Mouse (Mus musculus): ENCODE results near the gene Pde4d. TPM values are rescaled to one million over a fixed set of nuclear protein-coding genes. Genes with fewer than 3 reads are reported as not detected.

Pde4d gene
- total and polyA plus RNA-seq, 3 experiments, result 18.5 to 18.8 TPM; not detected in 1

- Histone ChIP-seq H3K36me3 (ENCODE audit: control insufficient read depth in 1 of 2, insufficient read depth in 2 of 2, low read length in 2 of 2) (no peaks in the 10 kb centered on the region), H3K79me2 (ENCODE audit: control insufficient read depth, insufficient read depth, low read length, poor library complexity) (no peaks in the 10 kb centered on the region), H3K27me3 (ENCODE audit: control insufficient read depth in 1 of 2, insufficient read depth in 2 of 2, low read length in 2 of 2) (peaks cover 3 to 6% of the 10 kb centered on the region in 2 experiments; a peak in 3 of 4 replicates), H3K27ac (ENCODE audit: control insufficient read depth, low read depth, low read length) (no peak overlapping the region), H3K9ac (ENCODE audit: control insufficient read depth, low read depth, low read length, poor library complexity, severe bottlenecking) (no peak overlapping the region), H3K4me3 (ENCODE audit: control insufficient read depth in 1 of 2, insufficient read depth in 1 of 2, low read depth in 2 of 2, low read length in 2 of 2) (no peak overlapping the region), H3K9me3 (replicated peaks; ENCODE audit: insufficient read depth, low read length) (no peaks in the 10 kb centered on the region), H3K4me1 (ENCODE audit: control insufficient read depth in 1 of 2, insufficient read depth in 2 of 2, low read length in 2 of 2) (no peaks in the 10 kb centered on the region)
- TF ChIP-seq MYC (IDR thresholded peaks at IDR 0.05; ENCODE audit: low read depth, low read length), result no peak
- TF ChIP-seq NELFE (IDR thresholded peaks at IDR 0.05; ENCODE audit: low read depth, low read length), result no peak
- TF ChIP-seq MAZ (IDR thresholded peaks at IDR 0.05; ENCODE audit: low read depth, low read length), result no peak
- no peak for TF ChIP-seq ZMIZ1 (IDR thresholded peaks at IDR 0.05; ENCODE audit: low read depth, low read length)
- no peak for TF ChIP-seq POLR2A (IDR thresholded peaks at IDR 0.05; ENCODE audit: control insufficient read depth in 1 of 2, insufficient read depth in 1 of 2, low read depth in 1 of 2, low read length in 2 of 2, poor library complexity in 1 of 2)
- TF ChIP-seq TBP (IDR thresholded peaks at IDR 0.05; ENCODE audit: low read depth, low read length), result no peak
- no peak for TF ChIP-seq HCFC1 (IDR thresholded peaks at IDR 0.05; ENCODE audit: low read depth, low read length)
- no peak for TF ChIP-seq POLR2AphosphoS2 (IDR thresholded peaks at IDR 0.05; ENCODE audit: low read length)
- no peak for TF ChIP-seq NRF1 (IDR thresholded peaks at IDR 0.05; ENCODE audit: insufficient read depth, low read depth, low read length, poor library complexity, severe bottlenecking)
- no peak for TF ChIP-seq RCOR1 (IDR thresholded peaks at IDR 0.05; ENCODE audit: low read depth, low read length)
- no peak for TF ChIP-seq GABPA (IDR thresholded peaks at IDR 0.05; ENCODE audit: low read depth, low read length)
- TF ChIP-seq USF2 (IDR thresholded peaks at IDR 0.05; ENCODE audit: borderline replicate concordance in 1 of 2, insufficient read depth in 1 of 2, low read depth in 1 of 2, low read length in 2 of 2), result no peak
- TF ChIP-seq POLR2AphosphoS5 (IDR thresholded peaks at IDR 0.05; ENCODE audit: borderline replicate concordance, low read depth, low read length), result no peak
- no peak for TF ChIP-seq ZKSCAN1 (IDR thresholded peaks at IDR 0.05; ENCODE audit: low read depth, low read length)
- TF ChIP-seq JUND (IDR thresholded peaks at IDR 0.05; ENCODE audit: low read depth, low read length), result no peak
- TF ChIP-seq MAX (IDR thresholded peaks at IDR 0.05; ENCODE audit: low read length), result no peak
- TF ChIP-seq ZNF384 (IDR thresholded peaks at IDR 0.05; ENCODE audit: low read depth, low read length), result no peak
- no peak for DNase-seq (ENCODE audit: low read depth, low spot score)
Observed at GRCm38 (mm10) chr13:109560261-109560660, 1110.5 kb downstream of the Pde4d start.

GRCm38 (mm10) chr13:109568638-109569468 is 1119.1 kb downstream of the Pde4d start:
- Histone ChIP-seq H3K4me3 (ENCODE audit: control insufficient read depth in 1 of 2, insufficient read depth in 1 of 2, low read depth in 2 of 2, low read length in 2 of 2) (no peak overlapping the region), H3K4me1 (ENCODE audit: control insufficient read depth in 1 of 2, insufficient read depth in 2 of 2, low read length in 2 of 2) (no peaks in the 10 kb centered on the region), H3K79me2 (ENCODE audit: control insufficient read depth, insufficient read depth, low read length, poor library complexity) (no peaks in the 10 kb centered on the region), H3K9ac (ENCODE audit: control insufficient read depth, low read depth, low read length, poor library complexity, severe bottlenecking) (no peak overlapping the region), H3K9me3 (replicated peaks; ENCODE audit: insufficient read depth, low read length) (no peaks in the 10 kb centered on the region), H3K27me3 (ENCODE audit: control insufficient read depth in 1 of 2, insufficient read depth in 2 of 2, low read length in 2 of 2) (peaks cover 2 to 4% of the 10 kb centered on the region in 2 experiments; a peak in 3 of 4 replicates), H3K36me3 (ENCODE audit: control insufficient read depth in 1 of 2, insufficient read depth in 2 of 2, low read length in 2 of 2) (no peaks in the 10 kb centered on the region), H3K27ac (ENCODE audit: control insufficient read depth, low read depth, low read length) (no peak overlapping the region)
- TF ChIP-seq BHLHE40 (IDR thresholded peaks at IDR 0.05; ENCODE audit: borderline replicate concordance, low read depth, low read length) (no peak), RAD21 (IDR thresholded peaks at IDR 0.05; ENCODE audit: low read depth, low read length) (no peak), CTCF (IDR thresholded peaks at IDR 0.05 in 2 of 3, conservative IDR thresholded peaks at IDR 0.05 in 1 of 3; ENCODE audit: control insufficient read depth in 1 of 3, insufficient read depth in 1 of 3, low read depth in 2 of 3, low read length in 3 of 3, poor library complexity in 1 of 3, severe bottlenecking in 1 of 3) (no peak), NELFE (IDR thresholded peaks at IDR 0.05; ENCODE audit: low read depth, low read length) (no peak), ZC3H11A (IDR thresholded peaks at IDR 0.05; ENCODE audit: low read depth, low read length) (no peak), SMC3 (IDR thresholded peaks at IDR 0.05; ENCODE audit: low read depth, low read length) (no peak), KAT2A (conservative IDR thresholded peaks at IDR 0.05; ENCODE audit: low read depth, low read length) (no peak), MEF2A (IDR thresholded peaks at IDR 0.05; ENCODE audit: extremely low read depth, insufficient replicate concordance, low read depth, low read length, poor library complexity, severe bottlenecking) (no peak), ZMIZ1 (IDR thresholded peaks at IDR 0.05; ENCODE audit: low read depth, low read length) (no peak), GABPA (IDR thresholded peaks at IDR 0.05; ENCODE audit: low read depth, low read length) (no peak), TBP (IDR thresholded peaks at IDR 0.05; ENCODE audit: low read depth, low read length) (no peak), RCOR1 (IDR thresholded peaks at IDR 0.05; ENCODE audit: low read depth, low read length) (no peak), ELF1 (IDR thresholded peaks at IDR 0.05; ENCODE audit: low read depth, low read length) (no peak), SIN3A (IDR thresholded peaks at IDR 0.05; ENCODE audit: low read length) (no peak), CHD2 (IDR thresholded peaks at IDR 0.05; ENCODE audit: low read length) (no peak), POLR2AphosphoS2 (IDR thresholded peaks at IDR 0.05; ENCODE audit: low read length) (no peak), MAZ (IDR thresholded peaks at IDR 0.05; ENCODE audit: low read depth, low read length) (no peak), POLR2A (IDR thresholded peaks at IDR 0.05; ENCODE audit: control insufficient read depth in 1 of 2, insufficient read depth in 1 of 2, low read depth in 1 of 2, low read length in 2 of 2, poor library complexity in 1 of 2) (no peak), GATA1 (IDR thresholded peaks at IDR 0.05; ENCODE audit: low read depth, low read length) (no peak)
- no peak for DNase-seq (ENCODE audit: low read depth, low spot score)

All from MEL (cell line).